Mouse (Mus musculus) heart, embryonic 16.5 days (tissue): ENCODE measurements at regions not wholly inside any gene's neighbourhood (a gene's known extent, or its start where the extent isn't known, plus 50 kb on each side); places are given as distances from the start of the nearest gene placed in this dataset.

Source experiments
- ATAC-seq: fragments of 200-750 bp; cut with Nextera tagmentation; replicated peaks from 2 replicates; pipeline ENCODE4 v1.8.0; 2017; ENCODE audit warnings: moderate number of reproducible peaks; ENCODE audit not compliant: insufficient read depth, low FRiP score; ENCODE audit errors: extremely low read depth
- H3K27ac ChIP-seq: fragments of 300-500 bp; sonication (generic); 2 replicates; pipeline ENCODE4 v1.5.1; 2014; ENCODE audit warnings: mild to moderate bottlenecking, low read length, control low read depth, moderate library complexity
- H3K27me3 ChIP-seq: fragments of 300-500 bp; sonication (generic); 2 replicates; pipeline ENCODE4 v1.6.1; 2014; ENCODE audit warnings: low read length, mixed read lengths; ENCODE audit not compliant: control insufficient read depth, insufficient read depth
- H3K36me3 ChIP-seq: fragments of 300-500 bp; sonication (generic); 2 replicates; pipeline ENCODE4 v1.6.1; 2014; ENCODE audit not compliant: control insufficient read depth, insufficient read depth
- H3K4me1 ChIP-seq: fragments of 300-500 bp; sonication (generic); 2 replicates; pipeline ENCODE4 v1.6.1; 2014; ENCODE audit warnings: low read length, mixed read lengths; ENCODE audit not compliant: control insufficient read depth, insufficient read depth
- H3K4me2 ChIP-seq: fragments of 300-500 bp; sonication (generic); 2 replicates; pipeline ENCODE4 v1.6.1; 2014; ENCODE audit warnings: low read depth, mild to moderate bottlenecking, control low read depth, low read length
- H3K4me3 ChIP-seq: fragments of 300-500 bp; sonication (generic); 2 replicates; pipeline ENCODE4 v1.5.1; 2014; ENCODE audit warnings: mild to moderate bottlenecking, control low read depth, low read length
- H3K9ac ChIP-seq: fragments of 300-500 bp; sonication (generic); 2 replicates; pipeline ENCODE4 v1.6.1; 2014; ENCODE audit warnings: low read length, control low read depth
- H3K9me3 ChIP-seq: fragments of 300-500 bp; sonication (generic); replicated peaks from 2 replicates; pipeline ENCODE4 v1.6.1; 2016; ENCODE audit warnings: low read length; ENCODE audit not compliant: control insufficient read depth
- WGBS: fragments of 180-500 bp; shearing (Covaris S2); extraction: QIAGEN DNeasy Blood & Tissue Kit; methylation state at CpG from one replicate; pipeline ENCODE4 v1.1.7; 2014; 5-methylcytosine and 5-hydroxymethylcytosine counted together

GRCm38 (mm10) chr13:112207617-112208235 lies 80.5 kb upstream of the Ankrd55 start:
- no peaks in the 10 kb centered on the region for H3K9me3 ChIP-seq
- 85% methylated on average over 12 of the region's 12 CpGs for WGBS
- H3K27me3 ChIP-seq: no peaks in the 10 kb centered on the region
- no peak overlapping the region for H3K9ac ChIP-seq
- no peak overlapping the region for H3K4me3 ChIP-seq
- no peak overlapping the region for H3K4me2 ChIP-seq
- H3K27ac ChIP-seq: no peak overlapping the region
- H3K36me3 ChIP-seq: no peaks in the 10 kb centered on the region
- no peak for ATAC-seq
- H3K4me1 ChIP-seq: no peaks in the 10 kb centered on the region

DNA sequence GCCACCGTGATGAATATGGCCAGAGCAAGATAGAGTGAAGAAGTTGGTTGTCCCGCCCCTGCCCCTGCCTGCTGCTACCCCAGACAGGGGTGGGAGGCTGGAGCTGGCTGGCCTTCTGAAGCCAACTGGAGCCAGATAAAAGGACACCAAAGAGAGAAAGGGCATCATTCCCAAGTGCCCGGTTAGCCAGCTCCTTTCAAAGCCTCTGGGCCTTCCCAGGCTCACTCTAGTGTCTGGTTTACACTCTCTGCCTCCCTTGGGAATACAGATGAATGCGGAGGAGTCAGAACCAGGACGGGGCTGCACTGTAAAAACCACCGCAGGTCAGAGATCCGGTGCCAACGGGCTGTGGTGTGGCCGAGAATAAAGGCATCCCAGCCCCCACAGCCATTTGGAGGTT lies 76.4 kb upstream of the Ankrd55 start:
- no peaks in the 10 kb centered on the region for H3K4me1 ChIP-seq
- no peak overlapping the region for H3K27ac ChIP-seq
- H3K9me3 ChIP-seq: no peaks in the 10 kb centered on the region
- H3K36me3 ChIP-seq: no peaks in the 10 kb centered on the region
- H3K9ac ChIP-seq: no peak overlapping the region
- ATAC-seq: no peak
- 63% methylated on average over 9 of the region's 9 CpGs for WGBS
- H3K27me3 ChIP-seq: no peaks in the 10 kb centered on the region
- H3K4me2 ChIP-seq: no peak overlapping the region
- no peak overlapping the region for H3K4me3 ChIP-seq

DNA sequence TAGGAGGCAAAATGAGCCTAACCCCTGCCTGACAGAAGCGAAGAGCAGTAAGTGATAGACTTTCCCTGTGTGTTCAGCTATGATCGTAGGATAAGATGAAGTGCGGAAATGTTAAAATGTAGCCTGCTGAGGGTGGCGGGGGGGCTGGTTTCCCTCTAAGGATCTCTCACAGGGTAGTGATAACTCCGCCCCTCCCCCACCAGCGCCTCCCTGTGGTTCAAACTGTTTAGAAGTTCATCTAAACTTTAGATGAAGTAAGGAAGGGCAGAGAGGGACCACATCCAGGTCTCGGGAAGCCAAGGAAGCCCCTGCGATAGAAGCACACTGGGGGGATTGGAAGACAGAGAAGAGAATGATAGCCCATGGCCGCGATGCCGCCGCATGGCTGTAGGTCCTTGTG lies 75.9 kb upstream of the Ankrd55 start:
- Histone ChIP-seq H3K4me3 (no peak overlapping the region), H3K4me1 (no peaks in the 10 kb centered on the region), H3K27me3 (no peaks in the 10 kb centered on the region), H3K4me2 (no peak overlapping the region), H3K27ac (no peak overlapping the region), H3K9me3 (no peaks in the 10 kb centered on the region), H3K9ac (no peak overlapping the region), H3K36me3 (no peaks in the 10 kb centered on the region)
- 74% methylated on average over 12 of the region's 12 CpGs for WGBS
- ATAC-seq: no peak

DNA sequence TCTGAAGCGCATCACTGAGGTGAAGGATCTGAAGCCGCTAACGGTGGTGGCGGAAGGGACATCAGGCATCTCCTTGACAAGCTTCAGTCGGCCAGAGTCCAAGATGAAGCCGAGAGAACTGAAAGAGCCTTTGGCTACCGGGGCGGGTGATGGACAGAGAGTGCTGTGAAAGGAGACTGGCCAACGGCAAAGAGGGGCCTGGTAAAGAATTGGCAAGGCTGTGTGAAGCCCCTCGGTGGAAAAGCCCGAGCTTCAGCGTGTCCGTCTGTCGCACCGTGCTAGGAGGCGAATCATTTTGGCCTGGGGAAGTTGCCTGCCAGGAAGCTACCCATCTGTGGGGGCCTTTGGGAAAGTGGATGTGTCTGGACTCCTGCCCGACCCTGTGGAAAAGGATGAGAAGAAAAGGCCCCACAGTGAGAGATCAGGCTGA lies 74.6 kb upstream of the Ankrd55 start:
- 75% methylated on average over 17 of the region's 17 CpGs for WGBS
- no peak overlapping the region for H3K27ac ChIP-seq
- ATAC-seq: no peak

GRCm38 (mm10) chr13:112216084-112216483 lies 72.2 kb upstream of the Ankrd55 start:
- ATAC-seq: no peak

More for the DNA sequence above, 74.6 kb upstream of the Ankrd55 start:
- H3K27me3 ChIP-seq: no peaks in the 10 kb centered on the region
- no peak overlapping the region for H3K4me2 ChIP-seq
- H3K36me3 ChIP-seq: no peaks in the 10 kb centered on the region
- H3K4me1 ChIP-seq: no peaks in the 10 kb centered on the region
- no peak overlapping the region for H3K4me3 ChIP-seq
- no peaks in the 10 kb centered on the region for H3K9me3 ChIP-seq
- no peak overlapping the region for H3K9ac ChIP-seq

DNA sequence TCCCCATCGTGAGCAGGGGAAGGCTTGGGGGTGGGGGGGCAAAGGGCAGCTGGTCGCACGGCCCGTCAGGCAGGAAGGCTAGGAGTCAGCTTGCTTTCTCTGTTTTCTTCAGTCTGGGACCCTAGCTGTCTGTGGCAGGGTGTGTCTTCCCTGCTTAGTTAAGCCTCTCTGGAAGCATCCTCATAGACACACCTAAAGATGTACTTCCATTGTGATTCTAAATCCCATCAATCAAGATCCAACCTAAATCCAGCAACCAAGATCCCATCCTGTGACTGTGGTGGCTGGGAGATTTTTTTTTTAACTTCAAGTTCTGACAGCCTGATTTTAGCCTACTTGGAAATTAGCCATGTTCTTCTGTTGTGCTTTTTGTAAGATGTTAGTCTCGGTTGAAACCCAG lies 69.9 kb upstream of the Ankrd55 start:
- H3K27ac ChIP-seq: no peak overlapping the region
- no peaks in the 10 kb centered on the region; the same call in 1 of the 2 replicates for H3K4me1 ChIP-seq
- H3K9ac ChIP-seq: no peak overlapping the region
- no peak overlapping the region for H3K4me2 ChIP-seq
- 67% methylated on average over 5 of the region's 5 CpGs for WGBS
- no peaks in the 10 kb centered on the region for H3K36me3 ChIP-seq
- H3K4me3 ChIP-seq: no peak overlapping the region
- H3K9me3 ChIP-seq: no peaks in the 10 kb centered on the region
- H3K27me3 ChIP-seq: no peaks in the 10 kb centered on the region
- ATAC-seq: no peak

More at GRCm38 (mm10) chr13:112216084-112216483, 72.2 kb upstream of the Ankrd55 start:
- 92% methylated on average over 10 of the region's 14 CpGs for WGBS
- no peaks in the 10 kb centered on the region for H3K27me3 ChIP-seq
- no peaks in the 10 kb centered on the region for H3K4me1 ChIP-seq
- no peaks in the 10 kb centered on the region for H3K36me3 ChIP-seq
- H3K9me3 ChIP-seq: no peaks in the 10 kb centered on the region
- no peak overlapping the region for H3K9ac ChIP-seq
- no peak overlapping the region for H3K4me2 ChIP-seq
- H3K4me3 ChIP-seq: no peak overlapping the region
- no peak overlapping the region for H3K27ac ChIP-seq

- H3K27me3 ChIP-seq: no peaks in the 10 kb centered on the region
- no peak overlapping the region for H3K4me3 ChIP-seq
- H3K9me3 ChIP-seq: no peaks in the 10 kb centered on the region
- H3K4me1 ChIP-seq: no peaks in the 10 kb centered on the region; the same call in 1 of the 2 replicates
- H3K9ac ChIP-seq: no peak overlapping the region
- no peaks in the 10 kb centered on the region for H3K36me3 ChIP-seq
- ATAC-seq: no peak
- H3K27ac ChIP-seq: no peak overlapping the region
- WGBS: 83% methylated on average over 8 of the region's 8 CpGs
- no peak overlapping the region for H3K4me2 ChIP-seq
Measured at GRCm38 (mm10) chr13:112220184-112220583, 68.1 kb upstream of the Ankrd55 start.

DNA sequence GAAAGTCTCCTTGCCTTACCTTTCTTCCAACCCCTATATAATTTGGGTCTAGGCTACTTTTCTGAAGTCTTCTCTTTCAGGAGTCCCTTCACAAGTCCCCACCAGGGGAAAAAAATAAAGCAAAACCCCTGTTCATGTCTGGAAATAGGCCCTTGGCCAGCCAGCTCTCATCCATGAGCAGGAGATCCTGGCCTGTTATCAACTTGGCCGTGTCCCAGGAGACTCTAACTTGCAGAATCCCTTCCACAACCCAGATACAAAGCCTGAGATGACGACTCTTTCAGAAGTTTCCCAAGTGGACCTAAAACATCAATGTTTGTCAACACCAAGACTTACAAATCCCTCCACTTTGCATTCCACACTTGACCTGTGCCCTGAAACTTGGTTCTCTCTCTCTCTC lies 64.6 kb upstream of the Ankrd55 start:
- H3K27me3 ChIP-seq: no peaks in the 10 kb centered on the region
- H3K9me3 ChIP-seq: no peaks in the 10 kb centered on the region
- ATAC-seq: no peak
- H3K36me3 ChIP-seq: no peaks in the 10 kb centered on the region
- H3K4me3 ChIP-seq: no peak overlapping the region
- no peak overlapping the region for H3K9ac ChIP-seq
- no peak overlapping the region for H3K27ac ChIP-seq
- peaks cover 3% of the 10 kb centered on the region; the same call in 1 of the 2 replicates for H3K4me1 ChIP-seq
- H3K4me2 ChIP-seq: no peak overlapping the region
- 23% methylated on average over 2 of the region's 2 CpGs for WGBS

- Histone ChIP-seq H3K9me3 (no peaks in the 10 kb centered on the region), H3K36me3 (no peaks in the 10 kb centered on the region), H3K27ac (no peak overlapping the region), H3K27me3 (no peaks in the 10 kb centered on the region), H3K4me2 (no peak overlapping the region), H3K4me3 (no peak overlapping the region), H3K4me1 (peaks cover 3% of the 10 kb centered on the region; the same call in 1 of the 2 replicates), H3K9ac (no peak overlapping the region)
- ATAC-seq: peak; percentile 63
- 33% methylated on average over 13 of the region's 13 CpGs for WGBS
Measured at GRCm38 (mm10) chr13:112227766-112228165, 60.5 kb upstream of the Ankrd55 start.
